Mouse (Mus musculus): ENCODE data around the gene Dusp9. TPM values are rescaled to one million over a fixed set of nuclear protein-coding genes. Genes with fewer than 3 reads are reported as not detected.

Dusp9 gene
- polyA plus RNA-seq, 1 experiment: 2.9 TPM

- TF ChIP-seq REST (IDR thresholded peaks at IDR 0.05; ENCODE audit: insufficient read depth, insufficient read length) (no peak), SRF (IDR thresholded peaks at IDR 0.05; ENCODE audit: control insufficient read depth, insufficient read length, low read depth) (no peak), MYOG (IDR thresholded peaks at IDR 0.05; ENCODE audit: control insufficient read depth in 1 of 3, insufficient read depth in 1 of 3, insufficient read length in 2 of 3, low read depth in 2 of 3) (peak in 1 of 3 experiments; percentile 4), USF1 (IDR thresholded peaks at IDR 0.05; ENCODE audit: low read depth) (no peak), MYOD1 (IDR thresholded peaks at IDR 0.05; ENCODE audit: control insufficient read depth in 1 of 3, insufficient read length in 2 of 3, low read depth in 2 of 3) (peak in 1 of 3 experiments; percentile 43)
- H3K27me3 ChIP-seq (ENCODE audit: control insufficient read depth, insufficient read depth, insufficient read length): peaks cover 8% of the 10 kb centered on the region
- H3K4me3 ChIP-seq: no peak within 1 kb of the TSS
- no peaks in the 10 kb centered on the region for H3K79me2 ChIP-seq (ENCODE audit: control insufficient read depth, insufficient read depth)
- H3K4me2 ChIP-seq (ENCODE audit: low read depth): no peak within 1 kb of the TSS
- H3K36me3 ChIP-seq (ENCODE audit: control insufficient read depth, insufficient read depth): no peaks in the 10 kb centered on the region
- H3ac ChIP-seq (ENCODE audit: control insufficient read depth, insufficient read length): no peak within 1 kb of the TSS
These were observed 20.5 kb downstream of the Dusp9 start, which contains the start of gene Pnck for GRCm38 (mm10) chrX:73659575-73660283. Gene Pnck (minus strand): TSS chrX:73660117.

GRCm38 (mm10) chrX:73660284-73660665 is 21.1 kb downstream of the Dusp9 start:
- no peaks in the 10 kb centered on the region for H3K36me3 ChIP-seq (ENCODE audit: control insufficient read depth, insufficient read depth)
- H3K79me2 ChIP-seq (ENCODE audit: control insufficient read depth, insufficient read depth): no peaks in the 10 kb centered on the region
- no peak overlapping the region for H3ac ChIP-seq (ENCODE audit: control insufficient read depth, insufficient read length)
- no peak overlapping the region for H3K4me3 ChIP-seq
- peaks cover 8% of the 10 kb centered on the region for H3K27me3 ChIP-seq (ENCODE audit: control insufficient read depth, insufficient read depth, insufficient read length)
- no peak for TF ChIP-seq E2F4 (IDR thresholded peaks at IDR 0.05; ENCODE audit: insufficient read depth)
- TF ChIP-seq POLR2A (IDR thresholded peaks at IDR 0.05; ENCODE audit: insufficient read length, low read depth): no peak
- no peak for TF ChIP-seq USF1 (IDR thresholded peaks at IDR 0.05; ENCODE audit: low read depth)
- TF ChIP-seq MYOD1 (IDR thresholded peaks at IDR 0.05; ENCODE audit: control insufficient read depth in 1 of 3, insufficient read length in 2 of 3, low read depth in 2 of 3): no peak
- no peak for TF ChIP-seq REST (IDR thresholded peaks at IDR 0.05; ENCODE audit: insufficient read depth, insufficient read length)
- no peak for TF ChIP-seq TCF3 (IDR thresholded peaks at IDR 0.05; ENCODE audit: insufficient read length, low read depth)
- TF ChIP-seq TCF12 (IDR thresholded peaks at IDR 0.05; ENCODE audit: insufficient read depth, poor library complexity, severe bottlenecking): no peak
- TF ChIP-seq MYOG (IDR thresholded peaks at IDR 0.05; ENCODE audit: control insufficient read depth in 1 of 3, insufficient read depth in 1 of 3, insufficient read length in 2 of 3, low read depth in 2 of 3): no peak
- TF ChIP-seq POLR2AphosphoS2 (IDR thresholded peaks at IDR 0.05; ENCODE audit: insufficient read length, low read depth): no peak
- TF ChIP-seq MAX (IDR thresholded peaks at IDR 0.05; ENCODE audit: low read depth): no peak
- no peak for TF ChIP-seq CEBPB (IDR thresholded peaks at IDR 0.05; ENCODE audit: insufficient read depth, poor library complexity, severe bottlenecking)
- TF ChIP-seq SRF (IDR thresholded peaks at IDR 0.05; ENCODE audit: control insufficient read depth, insufficient read length, low read depth): no peak
- no peak overlapping the region for H3K4me2 ChIP-seq (ENCODE audit: low read depth)

- Histone ChIP-seq H3K79me2 (ENCODE audit: control insufficient read depth, insufficient read depth) (no peaks in the 10 kb centered on the region), H3K36me3 (ENCODE audit: control insufficient read depth, insufficient read depth) (no peaks in the 10 kb centered on the region), H3ac (ENCODE audit: control insufficient read depth, insufficient read length) (no peak overlapping the region), H3K27me3 (ENCODE audit: control insufficient read depth, insufficient read depth, insufficient read length) (peaks cover 8% of the 10 kb centered on the region), H3K4me2 (ENCODE audit: low read depth) (no peak overlapping the region), H3K4me3 (no peak overlapping the region)
- no peak for TF ChIP-seq E2F4 (IDR thresholded peaks at IDR 0.05; ENCODE audit: insufficient read depth)
These were observed 23.9 kb downstream of the Dusp9 start for GRCm38 (mm10) chrX:73663143-73663542.

GRCm38 (mm10) chrX:73672031-73672431 is 32.8 kb downstream of the Dusp9 start:
- no peaks in the 10 kb centered on the region for H3K27me3 ChIP-seq (ENCODE audit: control insufficient read depth, insufficient read depth, insufficient read length)
- no peak overlapping the region for H3ac ChIP-seq (ENCODE audit: control insufficient read depth, insufficient read length)
- peak overlapping the region; percentile 44 for H3K4me3 ChIP-seq
- H3K36me3 ChIP-seq (ENCODE audit: control insufficient read depth, insufficient read depth): no peaks in the 10 kb centered on the region
- no peak for TF ChIP-seq TCF12 (IDR thresholded peaks at IDR 0.05; ENCODE audit: insufficient read depth, poor library complexity, severe bottlenecking)
- peak overlapping the region; percentile 82 for H3K4me2 ChIP-seq (ENCODE audit: low read depth)
- peaks cover 7% of the 10 kb centered on the region for H3K79me2 ChIP-seq (ENCODE audit: control insufficient read depth, insufficient read depth)

DNA sequence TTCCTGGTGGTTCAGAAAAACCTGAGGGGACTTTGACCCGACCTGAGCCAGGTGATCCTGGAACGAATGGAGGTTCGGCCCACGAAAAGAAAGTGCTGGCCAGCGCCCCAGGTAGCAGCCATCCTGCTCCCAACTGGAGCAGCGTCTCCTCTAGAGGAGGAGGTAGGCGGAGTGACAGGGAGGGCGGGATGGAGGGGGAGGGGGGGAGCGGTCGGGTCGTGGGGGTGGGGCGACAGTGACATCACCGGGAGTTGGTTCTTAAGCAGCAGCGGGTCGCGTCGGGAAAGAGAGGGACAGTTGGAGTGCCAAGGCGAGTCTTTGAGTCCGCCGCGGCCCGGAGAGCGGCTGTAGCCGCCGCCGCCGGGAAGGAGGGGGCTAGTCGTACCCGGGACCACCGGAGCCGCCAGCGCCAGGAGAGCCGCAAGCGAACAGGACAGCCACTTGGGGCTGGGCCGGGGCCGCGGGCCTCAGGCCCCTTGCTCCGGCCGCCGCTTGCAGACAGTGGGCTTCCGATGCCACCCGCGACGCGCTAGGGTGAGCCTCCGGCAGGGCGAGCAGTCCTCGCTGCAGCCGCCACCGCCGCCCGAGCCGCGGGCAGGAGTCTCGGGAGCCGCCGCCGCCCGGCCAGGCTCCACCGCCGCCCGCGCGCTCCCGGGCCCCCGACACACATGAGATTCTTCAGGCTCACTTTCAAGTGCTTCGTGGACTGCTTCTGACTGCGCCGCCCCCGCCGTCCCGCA is 33.8 kb downstream of the Dusp9 start, which contains the start of gene Slc6a8:
Gene Slc6a8 (plus strand): TSS at position 272 of the 740 bp plus-strand sequence.
- peaks cover 7% of the 10 kb centered on the region for H3K79me2 ChIP-seq (ENCODE audit: control insufficient read depth, insufficient read depth)
- H3K4me3 ChIP-seq: peak within 1 kb of the TSS; percentile 44
- H3K4me2 ChIP-seq (ENCODE audit: low read depth): peak within 1 kb of the TSS; percentile 82
- peak within 1 kb of the TSS; percentile 85 for H3ac ChIP-seq (ENCODE audit: control insufficient read depth, insufficient read length)
- no peaks in the 10 kb centered on the region for H3K36me3 ChIP-seq (ENCODE audit: control insufficient read depth, insufficient read depth)
- TF ChIP-seq USF1 (IDR thresholded peaks at IDR 0.05; ENCODE audit: low read depth) (no peak), POLR2A (IDR thresholded peaks at IDR 0.05; ENCODE audit: insufficient read length, low read depth) (no peak), SRF (IDR thresholded peaks at IDR 0.05; ENCODE audit: control insufficient read depth, insufficient read length, low read depth) (no peak), MAX (IDR thresholded peaks at IDR 0.05; ENCODE audit: low read depth) (no peak), TCF12 (IDR thresholded peaks at IDR 0.05; ENCODE audit: insufficient read depth, poor library complexity, severe bottlenecking) (no peak), POLR2AphosphoS2 (IDR thresholded peaks at IDR 0.05; ENCODE audit: insufficient read length, low read depth) (no peak), TCF3 (IDR thresholded peaks at IDR 0.05; ENCODE audit: insufficient read length, low read depth) (no peak), MYOD1 (IDR thresholded peaks at IDR 0.05; ENCODE audit: control insufficient read depth in 1 of 3, insufficient read length in 2 of 3, low read depth in 2 of 3) (no peak), MYOG (IDR thresholded peaks at IDR 0.05; ENCODE audit: control insufficient read depth in 1 of 3, insufficient read depth in 1 of 3, insufficient read length in 2 of 3, low read depth in 2 of 3) (no peak), CEBPB (IDR thresholded peaks at IDR 0.05; ENCODE audit: insufficient read depth, poor library complexity, severe bottlenecking) (no peak), REST (IDR thresholded peaks at IDR 0.05; ENCODE audit: insufficient read depth, insufficient read length) (no peak), E2F4 (IDR thresholded peaks at IDR 0.05; ENCODE audit: insufficient read depth) (no peak)
- H3K27me3 ChIP-seq (ENCODE audit: control insufficient read depth, insufficient read depth, insufficient read length): no peaks in the 10 kb centered on the region
